Mouse (Mus musculus): ENCODE measurements around the gene Pidd1. TPM values are rescaled to one million over a fixed set of nuclear protein-coding genes. Genes with fewer than 3 reads are reported as not detected.

Pidd1 gene
- polyA plus RNA-seq, 1 experiment: 5.6 TPM

DNA sequence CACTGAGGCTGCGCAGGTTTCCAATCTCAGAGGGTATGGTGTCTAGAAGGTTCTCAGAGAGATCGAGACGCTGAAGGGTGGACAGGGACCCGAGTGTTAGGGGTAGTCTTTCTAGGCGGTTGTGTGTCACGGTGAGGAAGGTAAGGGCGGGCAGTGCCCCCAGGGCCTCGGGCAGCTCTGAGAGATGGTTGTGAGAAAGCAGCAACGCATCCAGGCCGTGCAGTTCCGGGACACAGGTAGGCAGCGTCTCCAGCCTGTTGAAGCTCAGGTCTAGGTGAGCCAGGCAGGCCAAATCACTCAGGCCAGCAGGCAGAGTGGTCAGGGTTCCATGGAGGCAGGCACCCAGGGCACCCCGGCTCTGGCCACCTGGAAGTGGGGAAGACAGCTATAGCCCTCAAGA, 1.6 kb downstream of the Pidd1 start:
- no peak for TF ChIP-seq GATA1 (IDR thresholded peaks at IDR 0.05; ENCODE audit: low read length)
- H3K27me3 ChIP-seq (ENCODE audit: control insufficient read depth): no peaks in the 10 kb centered on the region
- H3K36me3 ChIP-seq (ENCODE audit: control insufficient read depth): peaks cover 57% of the 10 kb centered on the region
- H3K4me1 ChIP-seq (ENCODE audit: control insufficient read depth): peaks cover 82% of the 10 kb centered on the region
- no peaks in the 10 kb centered on the region for H3K9me3 ChIP-seq (ENCODE audit: control insufficient read depth, low read length)
- H3K4me3 ChIP-seq (replicated peaks): peak overlapping the region; percentile 71

DNA sequence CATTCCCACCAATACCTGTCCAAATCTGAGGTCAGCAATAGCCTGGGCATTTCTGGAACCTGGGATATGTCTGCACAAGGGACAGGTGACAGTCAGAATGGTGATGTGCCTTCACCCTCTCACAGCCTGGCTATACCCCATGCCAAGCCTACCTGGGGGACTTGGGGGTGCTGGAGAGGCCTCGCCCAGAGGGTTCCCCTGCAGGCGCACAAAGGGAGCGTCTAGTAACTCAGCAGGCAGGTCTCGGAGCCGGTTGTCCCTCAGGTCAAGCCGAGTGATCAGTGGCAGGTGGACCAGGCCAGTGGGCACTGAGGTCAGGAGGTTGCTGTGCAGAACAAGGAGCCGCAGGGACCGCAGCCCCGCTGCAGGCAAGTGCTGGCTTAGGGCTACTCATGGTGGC, 2.4 kb downstream of the Pidd1 start:
- Histone ChIP-seq H3K4me3 (replicated peaks) (peak overlapping the region; percentile 71), H3K27me3 (ENCODE audit: control insufficient read depth) (no peaks in the 10 kb centered on the region), H3K36me3 (ENCODE audit: control insufficient read depth) (peaks cover 59% of the 10 kb centered on the region), H3K9me3 (ENCODE audit: control insufficient read depth, low read length) (no peaks in the 10 kb centered on the region), H3K4me1 (ENCODE audit: control insufficient read depth) (peaks cover 83% of the 10 kb centered on the region)
- TF ChIP-seq TAL1 (IDR thresholded peaks at IDR 0.05; ENCODE audit: low read length) (no peak), GATA1 (IDR thresholded peaks at IDR 0.05; ENCODE audit: low read length) (no peak)

DNA sequence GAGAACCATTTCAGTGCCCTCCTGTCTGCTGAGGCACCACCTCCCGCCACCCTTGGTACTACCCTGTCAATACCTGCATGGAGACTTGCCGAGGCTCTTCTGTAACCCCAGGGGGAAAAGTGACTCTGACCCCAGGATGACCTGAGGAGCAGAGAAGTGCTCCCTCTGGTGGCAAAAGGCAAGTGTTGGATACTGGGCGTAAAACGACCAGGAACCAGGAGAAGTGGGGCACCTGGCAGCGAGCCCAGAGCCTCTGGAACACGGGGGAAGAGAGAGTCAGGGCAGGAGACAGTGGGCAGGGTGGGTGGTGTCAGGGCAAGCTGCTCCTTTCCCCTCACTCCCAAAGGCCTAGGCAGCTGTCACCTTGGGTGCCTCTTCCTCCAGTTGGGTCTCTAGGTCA, 3.2 kb downstream of the Pidd1 start:
- peaks cover 87% of the 10 kb centered on the region for H3K4me1 ChIP-seq (ENCODE audit: control insufficient read depth)
- H3K36me3 ChIP-seq (ENCODE audit: control insufficient read depth): peaks cover 68% of the 10 kb centered on the region
- H3K9me3 ChIP-seq (ENCODE audit: control insufficient read depth, low read length): no peaks in the 10 kb centered on the region
- H3K27me3 ChIP-seq (ENCODE audit: control insufficient read depth): no peaks in the 10 kb centered on the region
- H3K4me3 ChIP-seq (replicated peaks): peak overlapping the region; percentile 23
- TF ChIP-seq TAL1 (IDR thresholded peaks at IDR 0.05; ENCODE audit: low read length): no peak
- no peak for TF ChIP-seq GATA1 (IDR thresholded peaks at IDR 0.05; ENCODE audit: low read length)

DNA sequence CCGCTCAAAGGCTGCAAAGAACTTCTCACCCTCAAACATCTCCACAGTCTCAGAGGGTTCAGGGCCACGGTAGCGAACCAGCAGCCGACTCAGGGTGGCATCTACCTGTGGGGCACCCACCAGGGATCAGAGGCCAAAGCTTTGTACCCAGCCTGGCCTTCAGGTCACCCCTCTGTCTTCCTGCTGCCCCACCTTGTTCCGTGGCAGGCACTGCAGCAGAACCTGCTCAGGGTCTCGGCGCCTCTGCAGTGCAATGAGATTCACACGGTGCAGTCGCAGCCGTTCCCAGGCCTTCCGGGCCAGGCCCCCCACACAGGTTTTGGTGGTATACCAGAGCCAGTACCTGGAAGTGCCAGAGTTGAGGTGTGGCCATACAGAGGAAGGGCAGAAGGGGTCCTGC, 4.0 kb downstream of the Pidd1 start:
- Histone ChIP-seq H3K9me3 (ENCODE audit: control insufficient read depth, low read length) (no peaks in the 10 kb centered on the region), H3K36me3 (ENCODE audit: control insufficient read depth) (peaks cover 69% of the 10 kb centered on the region), H3K4me3 (replicated peaks) (no peak overlapping the region), H3K27me3 (ENCODE audit: control insufficient read depth) (no peaks in the 10 kb centered on the region), H3K4me1 (ENCODE audit: control insufficient read depth) (peaks cover 93% of the 10 kb centered on the region)
- no peak for TF ChIP-seq GATA1 (IDR thresholded peaks at IDR 0.05; ENCODE audit: low read length)
- no peak for TF ChIP-seq TAL1 (IDR thresholded peaks at IDR 0.05; ENCODE audit: low read length)

DNA sequence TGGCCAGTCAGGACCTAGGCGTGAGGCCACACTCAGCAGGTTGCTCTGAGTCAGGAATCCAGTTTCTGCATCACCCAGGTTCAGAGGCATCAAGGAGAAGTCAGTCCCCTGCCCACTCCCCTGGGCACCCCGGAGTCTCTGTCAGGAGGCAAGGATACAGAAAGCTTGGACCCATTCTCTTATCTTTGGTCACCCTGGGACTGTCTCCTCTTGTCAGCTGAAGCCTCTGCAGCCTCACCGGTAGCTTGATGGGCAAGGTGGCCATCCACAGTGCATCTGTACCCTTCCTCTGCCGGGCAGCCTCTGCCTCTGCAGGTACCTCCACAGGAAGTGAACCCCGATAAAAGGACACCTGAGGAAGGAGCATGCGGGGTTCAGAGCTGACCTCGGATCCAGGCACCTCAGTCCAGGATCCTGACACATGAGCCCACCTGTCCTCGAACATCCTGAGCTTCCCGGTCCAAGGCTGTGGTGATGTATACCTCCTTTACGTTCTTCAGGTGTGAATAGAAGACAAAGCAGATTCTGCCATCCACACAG, 4.6 kb downstream of the Pidd1 start:
- H3K27me3 ChIP-seq (ENCODE audit: control insufficient read depth): no peaks in the 10 kb centered on the region
- TF ChIP-seq GATA1 (IDR thresholded peaks at IDR 0.05; ENCODE audit: low read length) (no peak), TAL1 (IDR thresholded peaks at IDR 0.05; ENCODE audit: low read length) (no peak)
- no peak overlapping the region for H3K4me3 ChIP-seq (replicated peaks)
- peaks cover 69% of the 10 kb centered on the region for H3K36me3 ChIP-seq (ENCODE audit: control insufficient read depth)
- H3K9me3 ChIP-seq (ENCODE audit: control insufficient read depth, low read length): no peaks in the 10 kb centered on the region
- peaks cover 93% of the 10 kb centered on the region for H3K4me1 ChIP-seq (ENCODE audit: control insufficient read depth)

DNA sequence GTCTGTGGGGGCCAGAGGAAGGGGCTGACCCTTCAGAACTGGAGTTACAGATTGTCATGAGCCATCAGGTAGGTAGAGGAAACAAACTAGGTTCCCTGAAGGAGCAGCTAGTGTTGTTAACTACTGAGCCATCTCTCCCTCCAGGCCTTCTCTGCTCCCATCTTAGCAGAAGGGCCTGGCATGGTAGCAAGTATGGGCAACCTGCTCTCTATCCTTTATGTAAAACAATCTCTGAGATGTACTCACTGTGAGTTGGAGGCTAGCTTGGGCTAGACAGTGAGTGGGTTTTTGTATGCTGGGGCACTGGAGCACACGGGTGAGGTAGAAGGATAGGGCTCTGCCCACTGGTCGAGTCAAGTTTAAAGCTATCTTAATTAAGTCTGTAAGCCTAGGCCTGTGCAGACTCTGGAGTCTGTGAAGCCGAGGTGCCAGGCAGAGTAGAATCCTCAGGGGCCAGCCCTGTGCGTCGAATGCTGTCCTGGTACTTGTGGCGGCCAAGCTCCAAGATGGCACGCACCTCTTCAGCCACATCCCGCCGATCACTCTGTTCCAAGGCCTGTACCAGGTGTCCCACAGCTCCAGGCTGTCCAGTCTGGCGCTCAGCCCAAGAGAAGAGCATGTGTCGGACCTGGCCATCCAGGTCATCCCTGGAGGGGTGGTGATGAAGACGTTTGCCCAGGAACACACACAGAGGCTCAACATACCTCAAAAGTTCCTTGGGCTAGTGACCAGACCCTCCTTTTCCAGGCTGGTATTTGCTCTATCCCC, 5.4 kb downstream of the Pidd1 start:
- no peak overlapping the region for H3K4me3 ChIP-seq (replicated peaks)
- H3K4me1 ChIP-seq (ENCODE audit: control insufficient read depth): peaks cover 93% of the 10 kb centered on the region
- H3K27me3 ChIP-seq (ENCODE audit: control insufficient read depth): no peaks in the 10 kb centered on the region
- peaks cover 76% of the 10 kb centered on the region for H3K36me3 ChIP-seq (ENCODE audit: control insufficient read depth)
- TF ChIP-seq TAL1 (IDR thresholded peaks at IDR 0.05; ENCODE audit: low read length) (no peak), GATA1 (IDR thresholded peaks at IDR 0.05; ENCODE audit: low read length) (no peak)
- no peaks in the 10 kb centered on the region for H3K9me3 ChIP-seq (ENCODE audit: control insufficient read depth, low read length)

DNA sequence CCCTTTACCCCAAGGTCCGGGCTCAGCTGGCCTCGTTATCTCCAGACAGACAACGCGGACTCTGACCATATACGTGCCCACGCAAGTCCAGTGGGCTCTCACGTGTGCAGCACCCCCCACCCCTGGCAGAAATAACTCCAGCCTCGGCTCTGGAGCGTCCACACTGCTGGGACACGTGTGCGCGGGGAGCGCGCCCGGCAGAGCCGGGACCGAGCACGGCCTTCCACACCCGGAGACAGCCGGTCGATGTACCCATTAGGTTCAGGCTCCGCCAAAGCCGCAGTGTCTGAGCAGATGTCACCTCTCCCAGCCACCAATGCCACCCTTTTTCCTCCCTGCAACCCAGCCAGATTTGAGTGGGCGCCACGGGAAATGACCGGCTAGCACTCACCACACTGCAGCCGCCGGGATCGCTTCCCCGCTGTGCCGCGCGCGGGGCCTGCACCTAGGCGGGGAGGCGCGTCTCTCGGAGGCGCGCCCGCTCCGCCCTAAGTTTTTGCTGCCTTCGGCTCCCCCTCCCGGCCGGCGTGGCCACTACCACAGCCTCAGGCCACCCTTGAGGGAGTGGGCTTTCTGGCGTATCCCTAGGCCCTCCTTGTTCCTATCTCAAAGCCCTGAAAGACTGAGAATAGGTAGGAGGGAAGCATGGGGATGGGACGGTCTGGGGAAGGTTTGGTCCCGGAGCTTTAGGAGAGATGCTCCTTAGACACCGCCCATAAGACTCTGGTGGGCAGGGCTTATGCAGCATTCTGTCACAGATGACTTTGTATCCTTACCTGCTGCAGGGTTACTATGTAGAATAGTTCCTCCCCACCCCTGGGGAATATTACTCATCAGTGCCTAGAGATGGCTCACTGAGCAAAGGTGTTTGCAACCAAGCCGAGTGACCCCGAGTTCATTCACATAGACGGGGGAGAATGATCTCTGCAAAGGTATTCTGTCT, 6.4 kb downstream of the Pidd1 start, which contains the start of gene Slc25a22:
Gene Slc25a22 (minus strand): TSS at position 715 of the 943 bp plus-strand sequence.
- H3K27me3 ChIP-seq (ENCODE audit: control insufficient read depth): no peaks in the 10 kb centered on the region
- peaks cover 78% of the 10 kb centered on the region for H3K36me3 ChIP-seq (ENCODE audit: control insufficient read depth)
- no peaks in the 10 kb centered on the region for H3K9me3 ChIP-seq (ENCODE audit: control insufficient read depth, low read length)
- peak within 1 kb of the TSS; percentile 76 for H3K4me3 ChIP-seq (replicated peaks)
- H3K4me1 ChIP-seq (ENCODE audit: control insufficient read depth): peaks cover 92% of the 10 kb centered on the region
- no peak for TF ChIP-seq GATA1 (IDR thresholded peaks at IDR 0.05; ENCODE audit: low read length)
- no peak for TF ChIP-seq TAL1 (IDR thresholded peaks at IDR 0.05; ENCODE audit: low read length)

DNA sequence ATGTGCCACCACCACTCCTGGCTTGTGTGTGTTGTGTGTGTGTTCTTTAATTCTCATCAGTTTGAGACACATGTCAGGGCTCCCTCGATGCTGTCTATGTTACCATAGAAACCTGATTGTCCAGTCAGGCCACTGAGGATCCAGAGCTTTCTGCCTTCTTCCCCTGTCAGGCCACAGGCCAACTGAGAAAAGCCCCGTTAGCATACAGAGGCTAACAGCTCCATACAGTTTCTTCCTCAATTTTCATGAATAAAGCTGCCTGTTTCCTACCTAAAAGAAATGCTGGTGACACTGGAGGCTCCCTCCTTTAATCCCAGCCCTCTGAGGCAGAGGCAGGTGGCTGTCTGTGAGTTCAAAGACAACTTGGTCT, 7.3 kb downstream of the Pidd1 start:
- TF ChIP-seq GATA1 (IDR thresholded peaks at IDR 0.05; ENCODE audit: low read length) (no peak), TAL1 (IDR thresholded peaks at IDR 0.05; ENCODE audit: low read length) (no peak)
- Histone ChIP-seq H3K9me3 (ENCODE audit: control insufficient read depth, low read length) (no peaks in the 10 kb centered on the region), H3K36me3 (ENCODE audit: control insufficient read depth) (peaks cover 78% of the 10 kb centered on the region), H3K4me1 (ENCODE audit: control insufficient read depth) (peaks cover 89% of the 10 kb centered on the region), H3K27me3 (ENCODE audit: control insufficient read depth) (no peaks in the 10 kb centered on the region), H3K4me3 (replicated peaks) (peak overlapping the region; percentile 76)

Data from erythroblast, embryonic 14.5 days (primary cell).